Mouse (Mus musculus) erythroblast, embryonic 14.5 days (primary cell): ENCODE data around the gene Itih4. TPM values are rescaled to one million over a fixed set of nuclear protein-coding genes. Genes with fewer than 3 reads are reported as not detected.

Experiments used
- H3K27me3 ChIP-seq: 2 replicates; pipeline ENCODE4 v1.6.1; 2012; ENCODE audit warnings: inconsistent platforms; ENCODE audit not compliant: control insufficient read depth
- H3K36me3 ChIP-seq: 2 replicates; pipeline ENCODE4 v1.6.1; 2012; ENCODE audit warnings: mild to moderate bottlenecking, inconsistent platforms; ENCODE audit not compliant: control insufficient read depth
- H3K4me1 ChIP-seq: 2 replicates; pipeline ENCODE4 v1.6.1; 2012; ENCODE audit warnings: inconsistent platforms; ENCODE audit not compliant: control insufficient read depth
- H3K4me3 ChIP-seq: replicated peaks from 2 replicates; pipeline ENCODE3; 2012; ENCODE audit warnings: moderate library complexity, mild to moderate bottlenecking, inconsistent platforms
- H3K9me3 ChIP-seq: 2 replicates; pipeline ENCODE4 v1.6.1; 2012; ENCODE audit warnings: low read length, inconsistent platforms, mixed read lengths; ENCODE audit not compliant: control insufficient read depth
- GATA1 ChIP-seq: IDR thresholded peaks from 2 replicates; pipeline ENCODE4 v1.6.1; 2012; ENCODE audit warnings: low read length, inconsistent platforms, mixed read lengths
- TAL1 ChIP-seq: IDR thresholded peaks from 3 replicates; pipeline ENCODE4 v1.6.1; 2012; ENCODE audit warnings: low read length, inconsistent platforms, mixed read lengths
- polyA plus RNA-seq: library from polyadenylated mRNA; stranded (reverse); fragments of >175 nt; gene quantifications from 2 replicates; pipeline ENCODE4 v1.2.3, GENCODE M21; 2012

Itih4 gene
- polyA plus RNA-seq, 1 experiment, result 0.02 TPM

- Histone ChIP-seq H3K9me3 (no peaks in the 10 kb centered on the region), H3K36me3 (peaks cover 6% of the 10 kb centered on the region; the same call in 1 of the 2 replicates), H3K4me3 (no peak overlapping the region), H3K27me3 (no peaks in the 10 kb centered on the region; the same call in 1 of the 2 replicates), H3K4me1 (peaks cover 17% of the 10 kb centered on the region)
- TF ChIP-seq GATA1, result no peak
Measured at GRCm38 (mm10) chr14:30949986-30950385, 63.7 kb downstream of the Itih4 start.

GRCm38 (mm10) chr14:30951154-30951825 lies 65.0 kb downstream of the Itih4 start, which contains the start of gene Nek4:
Nek4 (plus strand) TSS chr14:30951377.
- TF ChIP-seq TAL1, result no peak
- TF ChIP-seq GATA1, result no peak
- H3K9me3 ChIP-seq, result no peaks in the 10 kb centered on the region
- no peaks in the 10 kb centered on the region; the same call in 1 of the 2 replicates for H3K27me3 ChIP-seq
- H3K4me3 ChIP-seq, result peak within 1 kb of the TSS; percentile 70
- peaks cover 17% of the 10 kb centered on the region for H3K4me1 ChIP-seq
- peaks cover 10% of the 10 kb centered on the region; the same call in 1 of the 2 replicates for H3K36me3 ChIP-seq

Other genes with a start within 250 kb of the Itih4 start
- gene Rft1, start 232.1 kb upstream of the Itih4 start, polyA plus RNA-seq, result 0.02 and 0.05 TPM in 2 replicates
- 0.13 and 0.18 TPM in 2 replicates for gene Sfmbt1, start 171.6 kb upstream of the Itih4 start, polyA plus RNA-seq
- gene Tmem110, start 60.9 kb upstream of the Itih4 start, polyA plus RNA-seq, result 2.3 and 2.8 TPM in 2 replicates
- 0.03 TPM in 1 of 2 replicates, not detected in the other for gene Mustn1, start 7.3 kb upstream of the Itih4 start, polyA plus RNA-seq
- gene Itih3, start 37.3 kb downstream of the Itih4 start, polyA plus RNA-seq, result 0.02 TPM in 1 of 2 replicates, not detected in the other
- not detected in 2 replicates for gene Itih1, start 56.8 kb downstream of the Itih4 start, polyA plus RNA-seq
- gene Nek4, start 64.9 kb downstream of the Itih4 start, polyA plus RNA-seq, result 0.05 and 0.07 TPM in 2 replicates
- gene Glt8d1, start 114.9 kb downstream of the Itih4 start, polyA plus RNA-seq, result 0.10 and 0.19 TPM in 2 replicates
- 5.2 and 5.8 TPM in 2 replicates for gene Spcs1, start 115.2 kb downstream of the Itih4 start, polyA plus RNA-seq
- gene Pbrm1, start 132.7 kb downstream of the Itih4 start, polyA plus RNA-seq, result 1.2 and 1.6 TPM in 2 replicates
- gene Gnl3, start 132.7 kb downstream of the Itih4 start, polyA plus RNA-seq, result 0.74 and 1.2 TPM in 2 replicates
- 9.0 and 10.3 TPM in 2 replicates for gene Smim4, start 242.5 kb downstream of the Itih4 start, polyA plus RNA-seq
- 16.8 and 31.6 TPM in 2 replicates for gene Nt5dc2, start 244.6 kb downstream of the Itih4 start, polyA plus RNA-seq